Mouse (Mus musculus) heart, postnatal 0 days (tissue): ENCODE measurements around the gene Rbm33. TPM values are rescaled to one million over a fixed set of nuclear protein-coding genes. Genes with fewer than 3 reads are reported as not detected.

Experiments
- ATAC-seq: fragments of 200-750 bp; cut with Nextera tagmentation; 2 replicates; pipeline ENCODE4 v1.8.0; 2017; ENCODE audit warnings: low read depth, moderate number of reproducible peaks, moderate library complexity; ENCODE audit not compliant: insufficient read depth
- DNase-seq: peaks from one replicate; pipeline ENCODE4 v3.0.0-alpha.2; 2016; ENCODE audit warnings: low spot score
- H3K27ac ChIP-seq: fragments of 300-500 bp; sonication (generic); 2 replicates; pipeline ENCODE4 v1.5.1; 2014; ENCODE audit warnings: low read depth, mild to moderate bottlenecking
- H3K27me3 ChIP-seq: fragments of 300-500 bp; sonication (generic); 2 replicates; pipeline ENCODE4 v1.6.1; 2014; ENCODE audit warnings: low read length, mixed read lengths; ENCODE audit not compliant: control insufficient read depth, insufficient read depth
- H3K36me3 ChIP-seq: fragments of 300-500 bp; sonication (generic); replicated peaks from 2 replicates; pipeline ENCODE4 v1.6.1; 2014; ENCODE audit warnings: low read length, mixed read lengths; ENCODE audit not compliant: control insufficient read depth, insufficient read depth
- H3K4me1 ChIP-seq: fragments of 300-500 bp; sonication (generic); 2 replicates; pipeline ENCODE4 v1.6.1; 2014; ENCODE audit warnings: antibody characterized with exemption; ENCODE audit not compliant: control insufficient read depth, insufficient read depth
- H3K4me2 ChIP-seq: fragments of 300-500 bp; sonication (generic); 2 replicates; pipeline ENCODE4 v1.6.1; 2014; ENCODE audit warnings: low read depth, mild to moderate bottlenecking, low read length, moderate library complexity
- H3K4me3 ChIP-seq: fragments of 300-500 bp; sonication (generic); 2 replicates; pipeline ENCODE4 v1.5.1; 2014; ENCODE audit warnings: low read depth, low read length
- H3K9ac ChIP-seq: fragments of 300-500 bp; sonication (generic); replicated peaks from 2 replicates; pipeline ENCODE4 v1.6.1; 2014; ENCODE audit warnings: low read depth, low read length, mixed read lengths
- H3K9me3 ChIP-seq: fragments of 300-500 bp; sonication (generic); replicated peaks from 2 replicates; pipeline ENCODE4 v1.6.1; 2016; ENCODE audit warnings: low read length; ENCODE audit not compliant: control insufficient read depth
- CTCF ChIP-seq: IDR thresholded peaks from 2 replicates; pipeline ENCODE4 v1.5.1; 2016; ENCODE audit warnings: antibody characterized with exemption, control low read depth, low read depth
- EP300 ChIP-seq: IDR thresholded peaks from 2 replicates; pipeline ENCODE4 v1.6.1; 2016; ENCODE audit warnings: antibody characterized with exemption, low read depth
- WGBS: fragments of 180-500 bp; shearing (Covaris S2); extraction: QIAGEN DNeasy Blood & Tissue Kit; methylation state at CpG from one replicate; pipeline ENCODE4 v1.1.7; 2014; 5-methylcytosine and 5-hydroxymethylcytosine counted together
- polyA plus RNA-seq: library from polyadenylated mRNA; unstranded; fragments of >200 nt; fragmentation: Nextera tagmentation; extraction: Ambion mirVana; gene quantifications from 2 replicates; pipeline ENCODE4 v1.2.1, GENCODE M21; 2015
- total RNA-seq: library from RNA; depleted of rRNA; stranded (reverse); fragments of >200 nt; gene quantifications from 2 replicates; pipeline ENCODE4 v1.2.3, GENCODE M21; 2014; ENCODE audit warnings: low replicate concordance

The Rbm33 gene
- total and polyA plus RNA-seq, 2 experiments from 2014 or later, result 6.6 to 17.1 TPM

- H3K27ac ChIP-seq, result no peak overlapping the region
- no peak for DNase-seq
- WGBS, result 90% methylated on average over 2 of the region's 2 CpGs
- TF ChIP-seq EP300 (no peak), CTCF (no peak)
- peaks cover 74% of the 10 kb centered on the region for H3K36me3 ChIP-seq
- H3K27me3 ChIP-seq, result no peaks in the 10 kb centered on the region
- H3K9me3 ChIP-seq, result no peaks in the 10 kb centered on the region
- no peaks in the 10 kb centered on the region for H3K4me1 ChIP-seq
- no peak for ATAC-seq
- no peak overlapping the region for H3K4me2 ChIP-seq
- no peak overlapping the region for H3K4me3 ChIP-seq
- no peak overlapping the region for H3K9ac ChIP-seq
Observed at GRCm38 (mm10) chr5:28360745-28361144, 43.8 kb downstream of the Rbm33 start.

GRCm38 (mm10) chr5:28368056-28368455 lies 51.1 kb downstream of the Rbm33 start:
- Histone ChIP-seq H3K9ac (no peak overlapping the region), H3K4me2 (no peak overlapping the region), H3K4me1 (no peaks in the 10 kb centered on the region), H3K4me3 (no peak overlapping the region), H3K9me3 (no peaks in the 10 kb centered on the region), H3K36me3 (peaks cover 60% of the 10 kb centered on the region), H3K27ac (no peak overlapping the region), H3K27me3 (no peaks in the 10 kb centered on the region)
- TF ChIP-seq EP300 (no peak), CTCF (no peak)
- 47% methylated on average over 2 of the region's 2 CpGs for WGBS
- no peak for DNase-seq
- ATAC-seq, result no peak

GRCm38 (mm10) chr5:28370836-28371235 lies 53.9 kb downstream of the Rbm33 start:
- Histone ChIP-seq H3K9ac (no peak overlapping the region), H3K4me3 (no peak overlapping the region), H3K4me2 (no peak overlapping the region), H3K27ac (no peak overlapping the region), H3K36me3 (peaks cover 38% of the 10 kb centered on the region), H3K4me1 (no peaks in the 10 kb centered on the region), H3K9me3 (no peaks in the 10 kb centered on the region), H3K27me3 (no peaks in the 10 kb centered on the region)
- no peak for DNase-seq
- TF ChIP-seq EP300 (no peak), CTCF (no peak)
- no peak for ATAC-seq

- DNase-seq, result no peak
- Histone ChIP-seq H3K4me1 (no peaks in the 10 kb centered on the region), H3K9ac (no peak overlapping the region), H3K27ac (no peak overlapping the region), H3K36me3 (peaks cover 36% of the 10 kb centered on the region), H3K27me3 (no peaks in the 10 kb centered on the region), H3K4me3 (no peak overlapping the region), H3K9me3 (no peaks in the 10 kb centered on the region), H3K4me2 (no peak overlapping the region)
- no peak for TF ChIP-seq EP300
- no peak for TF ChIP-seq CTCF
- WGBS, result 89% methylated on average over 1 of the region's 1 CpGs
- no peak for ATAC-seq
Observed at GRCm38 (mm10) chr5:28372172-28372664, 55.3 kb downstream of the Rbm33 start.

- H3K27me3 ChIP-seq, result no peaks in the 10 kb centered on the region
- ATAC-seq (no peak), DNase-seq (no peak)
- no peak overlapping the region for H3K4me2 ChIP-seq
- 91% methylated on average over 2 of the region's 2 CpGs for WGBS
- no peak overlapping the region for H3K9ac ChIP-seq
- no peaks in the 10 kb centered on the region for H3K9me3 ChIP-seq
- no peak overlapping the region for H3K27ac ChIP-seq
- no peaks in the 10 kb centered on the region for H3K4me1 ChIP-seq
- H3K4me3 ChIP-seq, result no peak overlapping the region
- TF ChIP-seq EP300, result no peak
- TF ChIP-seq CTCF, result no peak
- H3K36me3 ChIP-seq, result peaks cover 32% of the 10 kb centered on the region; the same call in 1 of the 2 replicates
Observed at GRCm38 (mm10) chr5:28373498-28374427, 56.8 kb downstream of the Rbm33 start.
